Mouse (Mus musculus): ENCODE measurements around the gene Tdrd7. TPM values are rescaled to one million over a fixed set of nuclear protein-coding genes. Genes with fewer than 3 reads are reported as not detected.

Gene Tdrd7
- polyA plus RNA-seq, 1 experiment from 2014 or later: 20.4 TPM

- no peak overlapping the region for H3K4me2 ChIP-seq (replicated peaks)
- WGBS: 52% methylated on average over 2 of the region's 2 CpGs
- ATAC-seq (ENCODE audit: low FRiP score): no peak
- H3K27me3 ChIP-seq: peaks cover 8% of the 10 kb centered on the region; the same call in 1 of the 2 replicates
- no peaks in the 10 kb centered on the region for H3K36me3 ChIP-seq
- no peaks in the 10 kb centered on the region for H3K4me1 ChIP-seq
- H3K9me3 ChIP-seq (replicated peaks): no peaks in the 10 kb centered on the region
- H3K27ac ChIP-seq: no peak overlapping the region
- H3K4me3 ChIP-seq: no peak overlapping the region
- H3K9ac ChIP-seq: no peak overlapping the region
Measured at GRCm38 (mm10) chr4:45979916-45980315, 14.8 kb downstream of the Tdrd7 start.

DNA sequence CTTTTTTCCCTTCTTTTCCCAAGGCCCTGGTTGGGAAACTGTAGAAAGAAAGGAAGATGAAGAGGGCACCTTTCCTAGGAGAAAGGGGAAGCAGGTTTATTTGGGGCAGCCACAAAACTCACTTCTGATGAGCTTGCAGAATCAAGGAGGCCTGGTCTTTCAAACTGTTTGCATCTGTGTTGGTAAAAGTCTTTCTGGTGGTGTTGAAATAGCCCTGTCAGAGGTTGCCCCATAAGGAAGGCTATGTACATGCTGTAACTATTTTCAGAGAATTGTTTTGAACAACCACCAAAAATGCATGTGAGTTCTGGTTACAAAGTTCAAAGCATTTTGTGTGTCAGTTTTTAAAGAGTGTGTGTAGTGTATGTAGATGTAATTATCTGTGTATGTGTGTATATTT, 15.9 kb downstream of the Tdrd7 start:
- H3K9me3 ChIP-seq (replicated peaks): no peaks in the 10 kb centered on the region
- no peak overlapping the region for H3K4me3 ChIP-seq
- H3K36me3 ChIP-seq: no peaks in the 10 kb centered on the region
- no peaks in the 10 kb centered on the region for H3K4me1 ChIP-seq
- H3K27ac ChIP-seq: no peak overlapping the region
- no peak overlapping the region for H3K9ac ChIP-seq
- ATAC-seq (ENCODE audit: low FRiP score): no peak
- H3K27me3 ChIP-seq: peaks cover 2% of the 10 kb centered on the region; the same call in 1 of the 2 replicates
- no peak overlapping the region for H3K4me2 ChIP-seq (replicated peaks)

DNA sequence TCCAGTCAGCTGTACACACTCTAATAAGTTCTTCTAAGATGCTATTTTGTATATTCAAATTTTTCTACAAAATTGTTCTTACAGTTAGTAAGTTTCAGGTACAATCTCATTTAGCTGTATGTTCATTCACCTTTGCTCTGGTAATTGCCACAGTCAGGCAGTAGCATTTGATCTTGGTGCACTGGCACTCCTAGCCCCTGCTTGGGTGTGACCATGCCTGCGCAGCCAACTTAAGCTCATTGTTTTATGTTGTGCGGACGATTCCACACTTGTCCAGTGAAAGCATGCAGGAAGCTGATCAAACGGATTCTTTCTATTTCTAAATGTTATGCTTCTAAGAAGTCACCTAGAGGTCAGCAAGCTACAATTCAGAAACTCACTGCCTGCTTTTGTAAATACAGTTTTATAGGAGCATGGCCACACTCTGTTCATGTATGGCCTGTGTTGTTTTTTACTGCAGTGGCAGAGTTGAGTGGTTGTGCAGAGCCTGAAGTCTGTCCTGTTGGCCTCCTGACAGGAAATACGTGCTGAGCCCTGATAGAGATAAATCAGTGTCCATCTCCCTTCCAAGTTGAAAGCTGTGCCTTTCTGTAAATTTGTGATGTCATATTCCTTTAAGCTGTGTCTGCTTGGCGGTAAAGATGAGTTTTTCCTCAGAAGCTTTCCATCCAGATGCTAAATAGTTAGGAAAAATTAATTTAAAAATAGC, 25.4 kb downstream of the Tdrd7 start:
- no peak overlapping the region for H3K4me2 ChIP-seq (replicated peaks)
- H3K9me3 ChIP-seq (replicated peaks): no peaks in the 10 kb centered on the region
- no peaks in the 10 kb centered on the region; the same call in 1 of the 2 replicates for H3K36me3 ChIP-seq
- no peak overlapping the region for H3K27ac ChIP-seq
- no peaks in the 10 kb centered on the region for H3K27me3 ChIP-seq
- no peaks in the 10 kb centered on the region for H3K4me1 ChIP-seq
- WGBS: 70% methylated on average over 6 of the region's 6 CpGs
- H3K9ac ChIP-seq: no peak overlapping the region
- no peak for ATAC-seq (ENCODE audit: low FRiP score)
- no peak overlapping the region for H3K4me3 ChIP-seq

DNA sequence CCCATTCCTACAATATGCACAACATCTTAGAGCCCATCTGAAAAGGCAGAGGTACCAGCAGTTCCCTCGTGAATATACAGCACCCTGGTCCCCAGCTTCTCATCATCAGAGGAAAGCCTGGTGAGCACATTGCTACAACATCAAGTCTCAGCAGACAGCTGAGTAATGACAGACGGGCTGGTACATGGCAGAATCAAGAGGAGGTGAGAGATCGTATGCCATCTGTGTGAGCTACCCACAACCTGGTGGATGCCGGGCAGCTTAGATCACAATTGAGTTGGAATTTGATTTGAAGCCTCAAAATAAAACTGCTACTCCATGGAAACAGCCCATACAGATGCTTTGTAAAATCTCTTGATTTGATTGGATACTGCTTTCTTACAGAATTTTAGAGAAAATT, 33.4 kb downstream of the Tdrd7 start:
- no peaks in the 10 kb centered on the region for H3K9me3 ChIP-seq (replicated peaks)
- H3K4me1 ChIP-seq: no peaks in the 10 kb centered on the region
- no peaks in the 10 kb centered on the region for H3K27me3 ChIP-seq
- no peak overlapping the region for H3K9ac ChIP-seq
- no peaks in the 10 kb centered on the region; the same call in 1 of the 2 replicates for H3K36me3 ChIP-seq
- ATAC-seq (ENCODE audit: low FRiP score): no peak
- no peak overlapping the region for H3K27ac ChIP-seq
- WGBS: 79% methylated on average over 4 of the region's 4 CpGs
- H3K4me3 ChIP-seq: no peak overlapping the region
- H3K4me2 ChIP-seq (replicated peaks): no peak overlapping the region

DNA sequence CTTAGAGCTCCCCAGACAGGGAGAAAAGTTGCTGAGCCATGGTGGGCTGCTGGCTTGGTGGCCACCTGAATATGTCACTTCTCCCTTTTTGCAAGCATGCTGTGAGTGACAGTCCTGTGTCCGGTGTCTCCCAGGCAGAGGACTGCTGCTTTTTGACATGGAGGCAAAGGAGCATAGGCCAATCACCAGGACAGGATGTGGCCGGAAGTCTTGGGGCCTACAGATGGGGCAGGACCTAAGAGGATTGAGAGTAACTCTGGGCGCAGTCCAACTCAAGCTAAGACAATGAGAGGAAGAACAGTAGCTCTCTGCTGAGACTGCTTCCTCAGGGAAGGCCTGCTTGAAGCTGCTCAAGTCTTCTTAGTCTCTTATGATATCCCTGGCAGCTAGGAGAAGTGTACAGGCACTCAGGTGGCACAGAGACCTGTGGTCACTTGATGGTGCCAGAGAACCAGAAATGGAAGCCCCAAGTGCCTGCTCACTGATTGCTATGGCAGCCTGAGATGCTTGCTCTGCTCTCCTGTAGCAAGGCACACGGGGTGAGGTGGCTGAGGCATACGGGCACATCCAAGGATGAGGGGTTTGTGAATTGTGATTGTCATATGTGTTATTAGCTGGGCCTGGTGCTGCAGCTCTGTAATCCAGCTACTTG, 43.1 kb downstream of the Tdrd7 start:
- Histone ChIP-seq H3K9ac (no peak overlapping the region), H3K9me3 (replicated peaks) (no peaks in the 10 kb centered on the region), H3K27me3 (no peaks in the 10 kb centered on the region), H3K4me3 (no peak overlapping the region), H3K27ac (no peak overlapping the region), H3K4me1 (no peaks in the 10 kb centered on the region), H3K36me3 (peaks cover 5% of the 10 kb centered on the region; the same call in 1 of the 2 replicates), H3K4me2 (replicated peaks) (no peak overlapping the region)
- WGBS: 91% methylated on average over 5 of the region's 5 CpGs
- ATAC-seq (ENCODE audit: low FRiP score): no peak

DNA sequence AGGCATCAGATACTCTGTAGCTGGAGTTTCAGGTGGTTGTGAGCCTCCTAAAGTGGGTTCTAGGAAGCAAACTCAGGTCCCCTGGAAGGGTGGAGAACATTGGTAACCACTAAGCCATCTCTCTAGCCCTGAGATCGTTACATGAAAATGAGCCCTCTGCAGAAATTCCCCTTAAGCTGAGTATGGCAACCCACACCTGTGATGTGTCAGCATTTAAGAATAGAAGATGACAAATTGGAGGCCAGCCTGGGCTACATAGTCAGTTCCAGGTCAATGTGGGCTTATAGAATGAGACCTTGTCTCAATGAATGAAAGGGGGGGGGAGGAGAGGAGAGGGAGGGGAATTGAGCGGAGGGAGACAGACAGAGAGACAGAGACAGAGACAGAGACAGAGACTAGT, 46.6 kb downstream of the Tdrd7 start:
- Histone ChIP-seq H3K4me3 (no peak overlapping the region), H3K4me1 (no peaks in the 10 kb centered on the region), H3K9ac (no peak overlapping the region), H3K9me3 (replicated peaks) (no peaks in the 10 kb centered on the region), H3K27me3 (no peaks in the 10 kb centered on the region), H3K36me3 (peaks cover 5% of the 10 kb centered on the region; the same call in 1 of the 2 replicates), H3K27ac (no peak overlapping the region), H3K4me2 (replicated peaks) (no peak overlapping the region)
- 89% methylated on average over 2 of the region's 2 CpGs for WGBS
- ATAC-seq (ENCODE audit: low FRiP score): no peak

DNA sequence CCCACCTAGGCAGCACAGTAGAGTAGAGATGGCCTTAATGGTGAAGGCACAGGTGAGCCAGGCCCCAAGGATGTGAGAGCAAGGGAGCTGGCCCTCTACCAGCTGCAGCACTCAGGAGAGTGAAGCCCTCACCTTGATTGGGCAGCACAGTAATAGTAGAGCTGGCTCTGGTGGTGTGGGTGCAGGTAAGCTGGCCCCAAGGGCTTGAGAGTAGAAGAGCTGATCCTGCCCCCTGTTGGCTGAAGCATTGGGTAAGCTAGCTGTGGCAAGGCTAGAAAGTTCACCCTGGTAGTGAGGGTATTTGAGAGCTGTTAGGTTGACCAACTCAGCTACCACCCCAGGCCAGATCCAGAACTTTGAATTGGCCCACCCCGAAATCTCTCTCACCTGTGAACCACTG, 50.5 kb downstream of the Tdrd7 start:
- H3K27me3 ChIP-seq: no peaks in the 10 kb centered on the region
- WGBS: 96% methylated on average over 1 of the region's 1 CpGs
- H3K4me3 ChIP-seq: no peak overlapping the region
- H3K9me3 ChIP-seq (replicated peaks): no peaks in the 10 kb centered on the region
- no peak overlapping the region for H3K4me2 ChIP-seq (replicated peaks)
- ATAC-seq (ENCODE audit: low FRiP score): no peak
- no peak overlapping the region for H3K9ac ChIP-seq
- H3K27ac ChIP-seq: no peak overlapping the region
- H3K36me3 ChIP-seq: no peaks in the 10 kb centered on the region
- no peaks in the 10 kb centered on the region for H3K4me1 ChIP-seq

DNA sequence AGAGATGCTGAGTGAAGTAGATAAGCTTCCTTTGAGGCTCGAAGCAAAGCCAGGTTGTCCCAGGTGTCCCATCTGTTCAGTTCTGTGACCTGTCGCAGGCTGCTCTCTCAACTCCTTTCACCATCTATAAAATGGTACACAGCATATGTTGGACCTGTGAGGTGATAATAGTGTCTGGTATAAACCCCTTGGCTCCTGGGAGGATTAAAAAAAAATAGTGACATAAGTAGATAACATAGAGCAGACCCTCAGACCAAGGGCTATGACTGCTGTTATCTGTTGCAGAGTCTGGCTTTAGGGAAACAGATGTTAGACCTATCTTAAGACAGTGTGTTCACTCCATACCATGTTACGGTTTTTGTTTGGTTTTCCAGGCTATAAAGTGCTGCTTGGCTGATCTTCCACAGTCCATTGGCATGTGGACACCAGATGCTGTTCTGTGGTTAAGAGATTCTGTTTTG, 57.9 kb downstream of the Tdrd7 start:
- H3K9me3 ChIP-seq (replicated peaks): no peaks in the 10 kb centered on the region
- no peak overlapping the region for H3K27ac ChIP-seq
- no peaks in the 10 kb centered on the region for H3K4me1 ChIP-seq
- no peaks in the 10 kb centered on the region for H3K27me3 ChIP-seq
- ATAC-seq (ENCODE audit: low FRiP score): no peak
- no peak overlapping the region for H3K9ac ChIP-seq
- WGBS: 75% methylated on average over 3 of the region's 3 CpGs
- no peak overlapping the region for H3K4me3 ChIP-seq
- no peaks in the 10 kb centered on the region for H3K36me3 ChIP-seq
- no peak overlapping the region for H3K4me2 ChIP-seq (replicated peaks)

- Histone ChIP-seq H3K27me3 (no peaks in the 10 kb centered on the region), H3K9ac (no peak overlapping the region), H3K9me3 (replicated peaks) (no peaks in the 10 kb centered on the region), H3K4me1 (no peaks in the 10 kb centered on the region), H3K4me3 (no peak overlapping the region), H3K27ac (no peak overlapping the region), H3K36me3 (no peaks in the 10 kb centered on the region), H3K4me2 (replicated peaks) (no peak overlapping the region)
- 48% methylated on average over 7 of the region's 7 CpGs for WGBS
- no peak for ATAC-seq (ENCODE audit: low FRiP score)
Measured at GRCm38 (mm10) chr4:46025893-46026292, 60.8 kb downstream of the Tdrd7 start.

DNA sequence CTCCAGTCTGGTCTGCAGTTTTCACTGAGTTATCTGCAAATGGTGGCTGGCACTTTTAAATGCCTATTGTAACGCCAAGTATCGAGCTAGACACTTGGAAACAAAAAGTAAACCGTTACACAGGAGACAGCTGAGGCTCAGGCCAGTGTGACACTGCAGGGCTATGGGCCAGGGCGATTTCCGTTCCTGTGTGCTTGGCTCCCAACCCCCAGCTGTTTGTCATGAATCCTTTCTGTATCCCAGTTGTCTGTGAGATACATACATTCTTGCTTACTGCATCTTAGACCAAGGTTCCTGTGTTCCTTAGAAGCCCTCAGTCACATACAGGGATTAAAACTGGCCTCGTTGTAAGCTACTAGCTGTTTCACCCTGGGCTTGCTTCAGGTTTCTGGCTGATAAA, 63.1 kb downstream of the Tdrd7 start:
- H3K4me3 ChIP-seq: no peak overlapping the region
- H3K4me1 ChIP-seq: no peaks in the 10 kb centered on the region
- H3K27ac ChIP-seq: no peak overlapping the region
- WGBS: 73% methylated on average over 6 of the region's 6 CpGs
- ATAC-seq (ENCODE audit: low FRiP score): no peak
- no peaks in the 10 kb centered on the region for H3K36me3 ChIP-seq
- H3K27me3 ChIP-seq: no peaks in the 10 kb centered on the region
- no peak overlapping the region for H3K9ac ChIP-seq
- H3K9me3 ChIP-seq (replicated peaks): no peaks in the 10 kb centered on the region
- H3K4me2 ChIP-seq (replicated peaks): no peak overlapping the region

DNA sequence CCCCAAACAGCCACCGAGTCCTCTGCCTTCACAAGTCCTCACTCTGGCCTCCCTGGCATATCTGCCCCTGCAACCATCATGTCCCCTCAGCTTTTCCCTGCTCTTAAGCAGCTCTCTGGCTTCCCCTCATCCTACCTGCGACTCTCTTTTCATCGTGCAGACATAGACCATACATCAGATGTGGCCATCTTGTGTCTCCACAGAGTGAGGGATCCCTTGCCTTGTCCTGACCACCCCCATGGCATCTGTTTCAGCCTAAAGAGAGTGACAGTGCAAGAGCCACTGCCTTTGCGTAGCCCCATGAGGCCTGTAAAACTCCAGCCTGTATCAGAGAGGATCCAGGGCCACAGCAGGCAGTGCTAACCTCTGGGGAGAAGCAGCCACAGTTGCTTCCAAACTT, 63.6 kb downstream of the Tdrd7 start:
- Histone ChIP-seq H3K4me3 (no peak overlapping the region), H3K27me3 (no peaks in the 10 kb centered on the region), H3K9me3 (replicated peaks) (no peaks in the 10 kb centered on the region), H3K36me3 (no peaks in the 10 kb centered on the region), H3K4me1 (no peaks in the 10 kb centered on the region), H3K27ac (no peak overlapping the region), H3K9ac (no peak overlapping the region), H3K4me2 (replicated peaks) (no peak overlapping the region)
- 88% methylated on average over 4 of the region's 4 CpGs for WGBS
- ATAC-seq (ENCODE audit: low FRiP score): no peak

DNA sequence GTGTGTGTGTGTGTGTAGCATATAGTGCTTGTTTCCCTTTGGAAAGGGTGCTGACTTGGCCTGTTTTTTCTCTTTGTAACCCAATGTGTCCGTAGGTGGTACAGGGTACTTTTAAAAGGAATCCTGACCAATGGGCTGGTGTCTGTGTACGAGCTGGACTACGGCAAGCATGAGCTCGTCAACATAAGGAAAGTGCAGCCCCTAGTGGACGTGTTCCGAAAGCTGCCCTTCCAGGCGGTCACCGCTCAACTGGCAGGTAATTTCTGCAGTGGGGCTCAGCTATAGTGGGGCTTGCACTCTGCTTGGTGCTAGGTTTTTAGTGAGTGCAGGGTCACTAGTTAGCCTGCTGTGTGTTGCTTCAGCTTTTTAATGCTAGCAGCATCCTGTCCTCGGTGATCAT, 64.4 kb downstream of the Tdrd7 start:
- WGBS: 46% methylated on average over 9 of the region's 9 CpGs

DNA sequence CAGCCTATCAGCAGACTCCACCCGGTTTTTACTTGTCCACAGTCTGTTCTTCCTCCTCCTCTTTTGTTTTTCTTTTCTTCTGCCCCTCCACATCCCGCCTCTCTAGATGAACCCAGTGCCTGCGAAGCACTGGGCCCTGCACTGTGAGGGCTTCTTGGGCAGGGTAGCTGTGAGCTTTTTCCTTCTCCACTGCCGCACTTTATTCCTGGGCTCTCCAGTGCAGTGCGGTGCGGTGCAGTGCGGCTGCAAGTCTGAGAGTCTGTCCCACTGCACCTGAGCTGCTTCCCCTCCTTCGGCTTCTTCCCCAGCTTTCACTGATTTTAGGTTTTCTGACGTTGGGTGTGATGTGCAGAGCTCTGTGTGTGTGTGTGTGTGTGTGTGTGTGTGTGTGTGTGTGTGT, 67.3 kb downstream of the Tdrd7 start:
- no peak overlapping the region for H3K4me3 ChIP-seq
- H3K4me1 ChIP-seq: no peaks in the 10 kb centered on the region
- no peak overlapping the region for H3K27ac ChIP-seq
- H3K36me3 ChIP-seq: no peaks in the 10 kb centered on the region
- WGBS: 68% methylated on average over 9 of the region's 9 CpGs
- H3K9ac ChIP-seq: no peak overlapping the region
- H3K4me2 ChIP-seq (replicated peaks): no peak overlapping the region
- H3K9me3 ChIP-seq (replicated peaks): no peaks in the 10 kb centered on the region
- no peak for ATAC-seq (ENCODE audit: low FRiP score)
- H3K27me3 ChIP-seq: peaks cover 9% of the 10 kb centered on the region

More for the DNA sequence above, 64.4 kb downstream of the Tdrd7 start:
- Histone ChIP-seq H3K4me1 (no peaks in the 10 kb centered on the region), H3K9me3 (replicated peaks) (no peaks in the 10 kb centered on the region), H3K27ac (no peak overlapping the region), H3K9ac (no peak overlapping the region), H3K27me3 (no peaks in the 10 kb centered on the region), H3K4me2 (replicated peaks) (no peak overlapping the region), H3K36me3 (no peaks in the 10 kb centered on the region), H3K4me3 (no peak overlapping the region)
- ATAC-seq (ENCODE audit: low FRiP score): no peak
